Mouse (Mus musculus) thymus, adult 2 months (tissue): ENCODE data around the gene Wnt11. TPM values are rescaled to one million over a fixed set of nuclear protein-coding genes. Genes with fewer than 3 reads are reported as not detected.

ENCODE experiments used
- DNase-seq: peaks from one replicate; pipeline ENCODE4 v3.0.0; 2021
- H3K27ac ChIP-seq: fragments of 200-500 bp; 2 replicates; pipeline ENCODE4 v1.5.1; 2012; ENCODE audit warnings: low read length, control low read depth; ENCODE audit not compliant: control insufficient read depth, insufficient read depth
- H3K27me3 ChIP-seq: fragments of 200-500 bp; 2 replicates; pipeline ENCODE4 v1.6.1; 2012; ENCODE audit warnings: mild to moderate bottlenecking, low read length, moderate library complexity, mixed read lengths; ENCODE audit not compliant: control insufficient read depth, insufficient read depth
- H3K36me3 ChIP-seq: fragments of 200-500 bp; 2 replicates; pipeline ENCODE4 v1.6.1; 2012; ENCODE audit warnings: mild to moderate bottlenecking, low read length, moderate library complexity; ENCODE audit not compliant: control insufficient read depth, insufficient read depth
- H3K4me1 ChIP-seq: fragments of 200-500 bp; replicated peaks from 2 replicates; pipeline ENCODE4 v1.6.1; 2012; ENCODE audit warnings: low read length; ENCODE audit not compliant: control insufficient read depth, insufficient read depth
- H3K4me3 ChIP-seq: fragments of 200-500 bp; 2 replicates; pipeline ENCODE4 v1.5.1; 2012; ENCODE audit warnings: mild to moderate bottlenecking, low read length, control low read depth, moderate library complexity; ENCODE audit not compliant: control insufficient read depth, insufficient read depth
- CTCF ChIP-seq: fragments of 200-500 bp; IDR thresholded peaks from 2 replicates; pipeline ENCODE4 v1.5.1; 2012; ENCODE audit warnings: mild to moderate bottlenecking, control low read depth, low read length, moderate library complexity, borderline replicate concordance; ENCODE audit not compliant: control insufficient read depth, poor library complexity, insufficient read depth; ENCODE audit errors: extremely low read depth
- POLR2A ChIP-seq: fragments of 200-500 bp; IDR thresholded peaks from 2 replicates; pipeline ENCODE4 v1.6.1; 2012; ENCODE audit warnings: mild to moderate bottlenecking, low read length, control low read depth, moderate library complexity; ENCODE audit not compliant: control insufficient read depth, poor library complexity, insufficient read depth; ENCODE audit errors: extremely low read depth
- WGBS: fragments of 180-500 bp; shearing (Covaris S2); methylation state at CpG from one replicate; pipeline ENCODE4 v1.1.7; 2018; 5-methylcytosine and 5-hydroxymethylcytosine counted together
- polyA plus RNA-seq: library from polyadenylated mRNA; depleted of rRNA; stranded (reverse); fragments of >200 nt; gene quantifications from 2 replicates; pipeline ENCODE4 v1.2.3, GENCODE M21; 2012

Gene Wnt11
- polyA plus RNA-seq, 1 experiment, result 9.2 TPM

DNA sequence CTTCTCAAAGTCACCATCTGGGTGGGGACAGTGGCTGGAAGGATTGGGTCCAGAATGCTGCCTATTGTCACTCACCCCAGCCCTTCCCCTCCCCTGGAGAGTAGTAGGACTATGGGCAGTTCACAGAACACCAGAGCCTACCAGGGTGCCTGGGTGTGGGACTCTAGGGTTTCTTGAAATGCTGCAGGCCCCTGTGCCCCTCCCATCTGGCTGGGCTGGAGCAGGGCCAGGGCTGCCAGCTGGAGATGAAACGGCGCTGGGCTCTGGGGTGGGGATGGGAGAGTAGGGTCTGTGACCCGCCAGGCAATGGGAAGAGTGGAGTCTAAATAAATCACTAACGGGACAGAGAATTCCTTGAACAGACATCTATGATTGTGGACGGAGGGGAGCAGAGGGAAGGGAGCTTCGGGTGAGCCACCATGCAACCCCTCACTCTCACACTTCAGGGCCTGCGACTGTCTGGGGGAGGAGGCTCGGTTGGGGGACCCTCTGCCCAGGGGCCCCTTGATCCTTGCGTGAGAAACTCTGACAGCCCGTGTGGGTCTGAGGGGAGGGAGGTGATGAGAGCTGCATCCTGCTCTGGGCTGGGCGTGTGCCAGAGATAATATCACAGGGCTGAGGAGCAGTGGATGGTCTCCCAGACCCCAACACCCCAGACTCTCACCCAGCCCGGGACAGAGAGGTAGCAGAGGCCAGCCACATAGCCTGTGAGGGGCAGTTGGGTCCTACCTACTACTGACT is 32.3 kb downstream of the Wnt11 start:
- H3K36me3 ChIP-seq, result no peaks in the 10 kb centered on the region
- no peak for DNase-seq
- no peaks in the 10 kb centered on the region for H3K27me3 ChIP-seq
- H3K4me1 ChIP-seq, result no peaks in the 10 kb centered on the region
- TF ChIP-seq CTCF, result no peak
- TF ChIP-seq POLR2A, result no peak
- H3K27ac ChIP-seq, result no peak overlapping the region
- WGBS, result 31% methylated on average over 12 of the region's 12 CpGs
- no peak overlapping the region for H3K4me3 ChIP-seq

DNA sequence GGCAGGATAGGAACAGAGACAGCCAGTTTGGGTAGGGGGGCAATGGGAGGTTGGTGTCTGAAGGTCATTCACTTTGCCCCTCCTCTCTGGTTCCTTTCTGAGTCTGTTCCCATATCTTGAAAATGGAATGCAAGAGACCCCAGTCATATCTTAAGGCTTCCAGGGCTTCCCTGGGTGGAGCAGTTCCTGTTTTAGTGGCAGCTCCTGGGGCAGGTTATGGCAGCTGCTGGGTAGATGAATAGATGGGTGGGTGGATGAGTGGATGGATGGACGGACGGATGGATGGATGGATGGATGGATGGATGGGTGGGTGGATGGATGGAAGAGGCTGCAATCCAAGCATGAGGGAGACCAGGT is 32.9 kb downstream of the Wnt11 start:
- Histone ChIP-seq H3K4me1 (no peaks in the 10 kb centered on the region), H3K4me3 (no peak overlapping the region), H3K27me3 (no peaks in the 10 kb centered on the region), H3K27ac (no peak overlapping the region), H3K36me3 (no peaks in the 10 kb centered on the region)
- TF ChIP-seq POLR2A, result no peak
- no peak for TF ChIP-seq CTCF
- WGBS, result 70% methylated on average over 2 of the region's 2 CpGs
- DNase-seq, result no peak

DNA sequence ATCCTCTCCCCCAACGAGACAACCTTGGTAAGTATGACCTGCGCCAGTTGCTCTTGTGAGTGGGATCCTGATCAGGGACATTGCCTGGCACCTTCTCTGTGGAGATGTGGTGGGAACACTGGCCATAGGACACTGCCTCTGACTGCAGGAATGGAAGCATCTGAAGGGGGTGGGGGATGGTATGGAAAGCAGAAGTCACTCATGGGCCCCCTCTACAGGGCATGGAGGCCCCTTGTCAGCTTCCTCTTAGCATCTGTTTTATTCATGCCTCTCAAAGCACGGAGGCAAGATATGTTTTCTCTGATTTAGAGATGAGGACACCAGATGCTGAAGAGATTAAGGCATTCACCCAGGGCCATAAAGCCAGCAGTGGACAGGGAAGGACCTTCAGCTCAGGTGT is 34.2 kb downstream of the Wnt11 start:
- Histone ChIP-seq H3K27me3 (no peaks in the 10 kb centered on the region), H3K4me1 (no peaks in the 10 kb centered on the region), H3K4me3 (no peak overlapping the region), H3K36me3 (no peaks in the 10 kb centered on the region), H3K27ac (no peak overlapping the region)
- DNase-seq, result no peak
- TF ChIP-seq POLR2A (no peak), CTCF (no peak)
- 23% methylated on average over 3 of the region's 3 CpGs for WGBS

DNA sequence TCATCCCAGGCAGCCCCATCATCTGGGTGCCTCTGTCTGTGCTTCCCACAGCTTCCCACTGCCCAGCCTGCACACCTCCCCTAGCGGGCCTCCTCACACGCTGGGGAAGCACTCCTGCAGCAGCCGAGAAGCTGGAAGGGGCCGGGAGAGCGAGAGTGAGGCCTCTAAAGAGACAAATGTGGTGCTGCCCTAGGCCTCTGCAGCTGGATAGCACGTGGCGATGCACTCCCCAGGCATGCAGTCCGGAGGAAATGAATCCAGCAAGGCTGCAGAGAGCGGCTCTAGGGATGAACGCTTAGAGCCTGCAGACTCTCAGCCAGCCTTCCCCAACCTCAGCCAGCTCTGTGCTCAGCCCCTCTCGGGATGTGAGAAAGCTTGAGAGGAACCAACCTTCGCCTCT is 35.9 kb downstream of the Wnt11 start:
- no peaks in the 10 kb centered on the region for H3K27me3 ChIP-seq
- DNase-seq, result no peak
- WGBS, result 85% methylated on average over 12 of the region's 12 CpGs
- no peaks in the 10 kb centered on the region for H3K36me3 ChIP-seq
- no peaks in the 10 kb centered on the region for H3K4me1 ChIP-seq
- TF ChIP-seq CTCF, result no peak
- TF ChIP-seq POLR2A, result no peak
- H3K4me3 ChIP-seq, result no peak overlapping the region
- no peak overlapping the region for H3K27ac ChIP-seq

DNA sequence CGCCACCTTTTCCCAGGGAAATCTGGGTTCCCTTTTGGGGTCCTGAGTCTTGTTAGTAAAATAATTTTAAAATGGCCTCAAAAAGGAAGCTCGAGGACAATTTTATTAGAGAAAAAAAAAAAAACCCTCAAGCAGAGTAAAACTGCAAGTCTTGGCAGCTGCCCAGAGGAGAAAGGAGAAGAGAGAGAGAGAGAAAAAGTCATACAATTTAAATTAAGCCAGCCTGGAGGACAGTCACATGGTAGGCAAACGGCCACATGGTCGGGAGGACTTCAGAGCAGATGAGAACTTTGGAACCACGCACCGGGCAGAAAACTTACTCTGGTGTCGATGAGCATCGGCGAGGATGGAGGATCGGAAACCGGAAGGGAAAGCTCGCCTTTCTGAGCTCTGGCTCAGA is 37.0 kb downstream of the Wnt11 start:
- DNase-seq, result no peak
- 65% methylated on average over 12 of the region's 12 CpGs for WGBS

DNA sequence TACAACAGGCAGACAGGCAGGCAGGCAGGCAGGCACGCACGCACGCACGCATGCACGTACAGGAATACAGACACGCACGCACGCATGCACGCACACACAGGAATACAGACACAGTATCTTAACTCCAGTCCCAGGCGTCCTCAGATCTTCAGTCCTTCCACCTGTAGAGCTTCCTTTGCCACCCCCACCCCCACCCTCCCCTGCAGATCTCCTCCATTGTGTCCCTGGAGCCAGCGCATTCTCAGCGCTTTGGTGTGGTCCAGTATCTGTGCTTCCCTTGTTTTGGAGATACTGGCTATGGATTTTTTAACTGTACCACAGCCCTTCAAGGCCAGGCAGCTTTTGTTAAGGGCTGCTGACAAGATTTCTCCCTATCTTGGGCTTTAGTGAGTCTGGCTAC is 38.4 kb downstream of the Wnt11 start:
- DNase-seq, result no peak
- Histone ChIP-seq H3K27ac (no peak overlapping the region), H3K4me1 (no peaks in the 10 kb centered on the region), H3K4me3 (no peak overlapping the region), H3K36me3 (no peaks in the 10 kb centered on the region), H3K27me3 (no peaks in the 10 kb centered on the region)
- no peak for TF ChIP-seq CTCF
- no peak for TF ChIP-seq POLR2A
- whole genome bisulfite sequencing, result 86% methylated on average over 12 of the region's 12 CpGs

More for the DNA sequence above, 37.0 kb downstream of the Wnt11 start:
- Histone ChIP-seq H3K27ac (no peak overlapping the region), H3K27me3 (no peaks in the 10 kb centered on the region), H3K36me3 (no peaks in the 10 kb centered on the region), H3K4me3 (no peak overlapping the region), H3K4me1 (no peaks in the 10 kb centered on the region)
- TF ChIP-seq POLR2A, result no peak

DNA sequence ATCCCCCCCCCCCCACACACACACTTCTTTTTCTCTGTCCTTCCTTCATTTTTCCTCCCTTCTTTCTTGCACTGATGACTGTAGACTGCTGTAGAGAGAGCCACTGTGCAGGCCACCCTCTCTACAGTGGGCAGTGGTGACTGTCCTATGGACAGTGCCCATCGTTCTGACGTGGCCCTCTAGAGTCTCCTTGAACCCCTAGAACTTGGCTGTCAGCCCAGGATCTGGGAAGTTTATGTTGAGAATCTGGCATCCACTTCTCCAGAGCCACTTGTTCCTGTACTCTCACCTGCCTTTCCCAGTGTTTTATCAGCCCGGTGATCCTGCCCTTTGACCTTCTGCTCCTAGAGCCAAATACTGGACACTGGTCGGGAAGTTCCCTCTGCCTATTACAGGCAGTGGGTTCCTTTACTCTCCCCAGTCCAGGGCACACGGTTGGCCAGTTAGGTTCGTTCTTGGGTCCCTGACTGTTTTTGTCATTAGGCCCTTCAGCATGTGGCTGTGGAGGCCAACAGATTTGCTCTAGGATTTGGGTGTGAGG is 39.6 kb downstream of the Wnt11 start:
- no peaks in the 10 kb centered on the region for H3K36me3 ChIP-seq
- H3K4me3 ChIP-seq, result no peak overlapping the region
- H3K27me3 ChIP-seq, result no peaks in the 10 kb centered on the region
- no peak overlapping the region for H3K27ac ChIP-seq
- H3K4me1 ChIP-seq, result no peaks in the 10 kb centered on the region
- 91% methylated on average over 6 of the region's 6 CpGs for WGBS
- no peak for TF ChIP-seq CTCF
- no peak for TF ChIP-seq POLR2A
- no peak for DNase-seq

DNA sequence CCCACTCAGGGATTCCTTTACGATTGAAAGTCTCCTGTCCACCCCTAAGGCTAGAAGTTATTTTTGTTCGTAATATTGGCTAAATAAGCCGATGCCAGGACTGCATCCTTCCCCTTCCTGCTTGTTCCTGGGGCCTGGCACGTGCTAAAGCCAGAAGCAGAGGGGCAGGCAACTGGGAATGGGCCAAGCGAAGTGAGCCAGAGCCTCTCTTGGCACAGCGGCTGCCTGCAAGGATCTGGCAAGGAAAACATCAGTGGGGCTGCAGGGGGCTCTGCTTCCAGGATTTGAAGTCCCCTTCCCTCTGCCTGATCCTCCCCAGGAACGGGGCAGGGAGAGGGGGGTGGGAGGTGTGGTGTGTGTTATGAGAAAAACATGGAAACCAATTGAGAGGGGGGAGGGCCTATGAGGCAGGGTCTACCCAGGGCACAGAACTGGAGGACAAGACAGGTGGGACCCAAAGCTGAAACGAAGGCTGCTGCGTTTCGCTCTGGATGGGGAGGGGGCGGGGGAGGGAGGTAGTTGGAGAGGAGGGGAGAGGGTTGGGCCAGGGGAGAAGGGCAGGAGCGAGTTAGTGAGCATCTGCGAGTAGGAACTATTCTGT is 40.6 kb downstream of the Wnt11 start:
- DNase-seq, result no peak
- no peak overlapping the region for H3K27ac ChIP-seq
- WGBS, result 89% methylated on average over 13 of the region's 13 CpGs

More for the DNA sequence above, 40.6 kb downstream of the Wnt11 start:
- Histone ChIP-seq H3K4me3 (no peak overlapping the region), H3K36me3 (no peaks in the 10 kb centered on the region), H3K27me3 (no peaks in the 10 kb centered on the region), H3K4me1 (no peaks in the 10 kb centered on the region)
- TF ChIP-seq CTCF (no peak), POLR2A (no peak)
